Mouse (Mus musculus): ENCODE measurements around the gene Cdon.

- TF ChIP-seq MAX (IDR thresholded peaks at IDR 0.05; ENCODE audit: low read depth) (no peak), REST (IDR thresholded peaks at IDR 0.05; ENCODE audit: insufficient read depth, insufficient read length) (no peak), E2F4 (IDR thresholded peaks at IDR 0.05; ENCODE audit: insufficient read depth) (no peak), POLR2A (IDR thresholded peaks at IDR 0.05; ENCODE audit: insufficient read length, low read depth) (no peak), USF1 (IDR thresholded peaks at IDR 0.05; ENCODE audit: low read depth) (no peak), TCF12 (IDR thresholded peaks at IDR 0.05; ENCODE audit: insufficient read depth, poor library complexity, severe bottlenecking) (no peak), MYOD1 (IDR thresholded peaks at IDR 0.05; ENCODE audit: control insufficient read depth in 1 of 3, insufficient read length in 2 of 3, low read depth in 2 of 3) (no peak), POLR2AphosphoS2 (IDR thresholded peaks at IDR 0.05; ENCODE audit: insufficient read length, low read depth) (no peak), CEBPB (IDR thresholded peaks at IDR 0.05; ENCODE audit: insufficient read depth, poor library complexity, severe bottlenecking) (no peak), SRF (IDR thresholded peaks at IDR 0.05; ENCODE audit: control insufficient read depth, insufficient read length, low read depth) (no peak)
These were observed 120.1 kb downstream of the Cdon start for GRCm38 (mm10) chr9:35541024-35541423.
